Mouse (Mus musculus): Measurements from ENCODE around the gene Tspan5.

Gene Tspan5

DNA sequence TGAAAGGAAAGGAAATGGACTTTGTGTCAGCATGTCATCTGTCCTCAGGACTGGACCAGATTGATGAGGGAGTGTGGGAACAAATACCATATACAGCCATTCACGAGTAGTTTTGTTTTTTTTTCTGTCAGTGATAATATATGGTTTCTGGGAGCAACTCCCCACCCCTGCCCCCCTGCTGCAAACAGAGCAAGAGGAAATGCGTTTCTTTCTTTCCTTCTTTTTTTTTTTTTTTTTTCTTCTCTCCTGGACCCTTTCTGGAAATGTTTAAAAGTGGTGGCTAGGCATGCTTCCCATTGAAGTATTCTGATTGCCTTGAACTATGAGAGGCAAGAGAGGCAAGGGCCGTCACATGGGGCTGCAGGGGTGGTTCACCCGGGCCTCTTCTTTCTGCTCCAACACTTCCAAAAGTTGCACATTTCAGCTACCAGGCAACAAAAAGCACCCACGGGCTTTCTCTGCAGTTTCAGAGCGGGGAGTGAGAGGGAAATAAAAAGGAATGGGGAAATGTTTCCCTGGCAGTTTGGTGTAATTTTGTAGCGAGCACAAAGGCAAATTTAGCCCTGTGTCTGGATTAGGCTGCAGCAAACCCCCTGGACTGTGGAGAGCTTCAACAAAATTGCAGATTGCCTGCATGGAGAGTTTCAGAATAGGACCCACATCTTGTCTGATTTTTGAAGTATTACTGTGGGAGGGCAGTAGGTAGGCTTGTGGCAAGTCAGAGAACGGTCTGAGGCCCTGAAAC is 2.2 kb downstream of the Tspan5 start:
- no peak for DNase-seq (ENCODE audit: low read depth, low spot score)

DNA sequence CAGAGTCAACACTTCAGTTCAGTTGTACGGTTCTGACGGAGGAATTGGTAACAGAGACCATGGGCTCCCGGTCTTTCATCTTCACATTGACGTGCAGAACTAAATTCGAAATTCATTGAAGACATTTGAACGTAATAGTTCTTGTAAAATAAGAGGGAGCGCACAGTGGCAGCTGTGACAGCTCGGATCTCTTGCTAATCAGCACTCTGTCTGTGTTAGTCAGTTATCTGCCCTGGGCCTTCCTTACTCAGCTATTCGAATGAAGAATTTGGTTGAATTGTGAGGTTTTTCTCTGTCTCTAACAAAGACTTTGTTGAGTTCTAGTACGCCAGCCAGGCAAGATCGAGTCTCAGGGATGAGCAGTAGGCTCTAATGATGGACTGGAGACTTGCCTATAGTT is 3.1 kb downstream of the Tspan5 start:
- DNase-seq (ENCODE audit: low read depth, low spot score) = no peak

GRCm38 (mm10) chr3:138745596-138745995 is 3.6 kb downstream of the Tspan5 start:
- no peak for DNase-seq (ENCODE audit: low read depth, low spot score)

DNA sequence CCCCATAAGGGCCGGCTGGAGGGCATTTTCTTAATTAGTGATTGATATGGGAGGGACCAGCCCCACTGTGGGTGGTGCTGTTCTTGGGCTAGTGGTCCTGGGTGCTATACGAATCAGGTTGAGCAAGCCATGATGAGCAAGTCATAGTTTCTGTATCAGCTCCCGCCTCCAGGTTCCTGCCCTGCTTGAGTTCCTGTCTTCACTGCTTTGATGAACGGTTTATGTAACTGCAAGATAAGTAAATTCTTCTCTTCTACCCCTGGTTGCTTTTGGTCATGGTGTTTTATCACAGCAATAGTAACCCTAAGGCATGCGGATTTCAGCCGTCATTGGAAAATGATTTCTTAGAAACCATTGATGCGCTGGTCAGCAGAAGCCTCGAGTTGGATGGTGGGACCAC is 4.6 kb downstream of the Tspan5 start:
- DNase-seq (ENCODE audit: low read depth, low spot score) = no peak

DNA sequence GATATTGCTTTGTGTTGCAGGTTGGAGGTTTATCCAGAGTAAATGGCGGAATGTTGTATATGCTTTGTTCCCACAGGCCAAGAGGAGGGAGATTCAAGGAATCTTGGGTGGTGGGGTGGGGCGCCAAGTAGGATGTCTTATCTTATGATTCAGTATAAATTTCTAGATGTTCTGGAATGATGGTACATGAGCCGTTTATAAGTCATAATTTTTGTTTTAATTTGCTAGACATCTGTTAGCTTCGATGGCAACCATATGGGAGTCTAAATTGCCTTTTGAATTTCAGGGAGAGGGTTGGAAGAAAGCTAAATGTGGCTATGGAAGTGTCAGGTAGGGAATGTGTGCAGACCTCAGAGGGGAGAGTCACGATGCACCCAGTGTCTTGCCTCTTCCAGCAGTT is 5.0 kb downstream of the Tspan5 start:
- DNase-seq (ENCODE audit: low read depth, low spot score) = no peak

DNA sequence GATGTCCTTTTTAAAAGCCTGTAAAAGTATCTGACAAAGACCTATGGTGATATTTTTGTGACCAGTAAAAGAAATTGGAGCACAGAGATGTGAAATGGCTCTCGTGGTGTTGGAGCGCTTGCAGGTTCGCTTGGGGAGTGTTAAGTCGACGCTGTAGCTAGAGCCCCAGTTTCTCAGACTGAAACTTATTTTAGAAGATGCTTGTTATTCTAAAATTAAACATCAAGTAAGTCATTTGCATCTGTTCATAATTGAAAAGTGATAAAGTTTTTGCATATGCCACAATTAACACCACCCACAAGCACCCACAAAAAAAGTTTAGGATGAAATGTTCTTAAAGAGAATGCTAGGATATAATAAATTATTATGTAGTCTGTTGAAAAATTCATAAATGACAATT is 6.0 kb downstream of the Tspan5 start:
- DNase-seq (ENCODE audit: low read depth, low spot score) = no peak

DNA sequence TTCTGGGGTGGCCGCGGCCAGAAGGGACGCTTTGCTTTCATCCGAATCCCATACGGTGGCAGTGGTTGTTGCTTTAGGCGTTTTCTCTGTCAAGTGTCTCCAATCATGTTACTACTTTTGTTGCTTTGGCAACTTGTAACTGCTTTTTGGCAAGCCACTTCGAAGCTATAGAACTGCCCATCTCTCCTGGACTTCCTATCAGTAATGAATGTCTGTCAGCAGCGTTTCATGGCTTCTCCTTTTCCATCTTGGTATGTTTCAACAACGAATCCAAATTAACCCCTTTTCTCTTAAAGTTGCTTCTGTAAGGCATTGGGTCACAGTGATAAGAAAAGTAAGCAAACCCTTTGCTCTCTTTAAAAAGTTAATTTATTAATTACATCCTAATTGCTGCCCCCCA is 7.7 kb downstream of the Tspan5 start:
- DNase-seq (ENCODE audit: low read depth, low spot score) = no peak

GRCm38 (mm10) chr3:138751328-138751727 is 9.3 kb downstream of the Tspan5 start:
- DNase-seq (ENCODE audit: low read depth, low spot score) = no peak

GRCm38 (mm10) chr3:138752056-138752455 is 10.1 kb downstream of the Tspan5 start:
- no peak for DNase-seq (ENCODE audit: low read depth, low spot score)

DNA sequence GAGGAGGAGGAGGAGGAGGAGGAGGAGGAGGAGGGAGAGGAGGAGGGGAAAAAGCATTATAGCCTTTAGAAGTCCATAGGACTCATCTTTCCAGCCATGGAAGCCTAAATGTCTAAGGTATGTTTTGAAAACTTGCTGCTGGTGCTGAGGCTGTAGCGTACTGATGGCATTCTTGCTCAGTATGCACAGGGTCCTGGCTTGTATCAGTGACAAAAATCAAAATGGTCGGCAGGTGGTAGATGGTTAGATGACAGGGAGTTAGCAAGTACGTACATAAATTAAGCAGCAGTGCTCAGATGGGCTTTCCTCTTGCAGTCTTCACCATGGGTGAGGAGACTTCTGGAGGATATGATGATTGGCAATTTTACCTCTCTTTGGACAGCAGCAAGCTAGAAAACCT is 10.8 kb downstream of the Tspan5 start:
- DNase-seq (ENCODE audit: low read depth, low spot score) = no peak

- no peak for DNase-seq (ENCODE audit: low read depth, low spot score)
Measured at GRCm38 (mm10) chr3:138753182-138753885, 11.3 kb downstream of the Tspan5 start.

DNA sequence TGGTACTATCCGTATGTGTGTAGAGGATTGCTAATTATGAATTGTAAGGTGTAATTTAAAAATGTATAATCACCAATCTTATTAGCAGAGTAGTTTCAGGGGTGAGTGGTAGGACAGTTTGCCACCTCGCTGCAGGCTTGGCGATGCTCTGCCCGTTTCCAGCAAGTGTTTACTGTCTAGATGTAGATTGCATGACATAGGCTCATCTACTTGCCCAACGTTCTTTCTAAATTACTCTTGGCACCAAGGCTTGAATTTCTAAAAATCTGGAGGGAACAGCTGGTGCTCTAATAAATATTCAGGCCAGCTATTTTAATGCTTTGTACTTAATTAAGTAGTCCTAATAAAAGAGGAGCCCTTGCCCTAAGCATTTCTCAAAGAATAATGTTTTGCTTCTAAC is 12.3 kb downstream of the Tspan5 start:
- no peak for DNase-seq (ENCODE audit: low read depth, low spot score)

GRCm38 (mm10) chr3:138757283-138757682 is 15.3 kb downstream of the Tspan5 start:
- DNase-seq (ENCODE audit: low read depth, low spot score) = no peak

- DNase-seq (ENCODE audit: low read depth, low spot score) = no peak
Measured at GRCm38 (mm10) chr3:138759968-138760684, 18.1 kb downstream of the Tspan5 start.

- no peak for DNase-seq (ENCODE audit: low read depth, low spot score)
Measured at GRCm38 (mm10) chr3:138760685-138761119, 18.7 kb downstream of the Tspan5 start.

DNA sequence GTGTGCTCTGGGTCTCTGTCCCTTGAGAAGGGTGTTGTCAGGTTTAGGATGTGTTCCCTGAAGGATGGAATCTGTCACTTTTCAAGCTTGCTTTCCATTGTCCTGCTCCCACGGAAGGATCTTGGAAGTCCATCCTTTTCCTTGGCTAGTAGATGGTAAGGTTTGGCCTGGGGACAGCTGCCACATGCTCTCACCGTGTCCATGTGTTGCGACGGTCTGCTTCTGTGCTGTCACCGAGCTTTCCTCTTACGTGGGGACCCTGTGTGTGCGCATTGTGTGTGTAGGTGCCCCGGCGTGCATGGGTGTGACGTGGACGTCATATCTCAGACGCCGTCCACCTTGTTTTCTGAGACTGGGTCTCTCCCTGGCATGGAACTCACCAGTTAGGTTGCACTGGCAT is 19.5 kb downstream of the Tspan5 start:
- DNase-seq (ENCODE audit: low read depth, low spot score) = no peak

DNA sequence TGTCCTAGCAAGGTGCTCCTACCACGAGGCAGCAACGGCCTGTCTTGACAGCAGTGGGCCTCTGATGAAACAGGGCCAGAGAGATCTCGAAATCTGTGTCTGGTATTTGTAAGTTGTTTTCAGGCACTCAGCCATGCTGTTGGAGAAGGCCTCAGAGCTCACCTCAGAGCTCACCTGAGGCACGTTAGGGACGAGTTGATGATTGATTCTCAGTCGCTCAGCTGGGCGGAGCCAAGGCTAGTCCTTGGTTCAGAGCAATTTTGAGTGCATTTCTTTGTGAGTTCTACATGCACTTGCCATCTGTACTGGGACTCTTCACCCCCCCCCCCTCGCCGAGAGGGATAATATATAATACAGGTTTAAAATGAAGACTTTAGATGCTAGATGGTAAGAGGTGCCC is 21.9 kb downstream of the Tspan5 start:
- DNase-seq (ENCODE audit: low read depth, low spot score) = no peak

GRCm38 (mm10) chr3:138764782-138765181 is 22.8 kb downstream of the Tspan5 start:
- no peak for DNase-seq (ENCODE audit: low read depth, low spot score)

DNA sequence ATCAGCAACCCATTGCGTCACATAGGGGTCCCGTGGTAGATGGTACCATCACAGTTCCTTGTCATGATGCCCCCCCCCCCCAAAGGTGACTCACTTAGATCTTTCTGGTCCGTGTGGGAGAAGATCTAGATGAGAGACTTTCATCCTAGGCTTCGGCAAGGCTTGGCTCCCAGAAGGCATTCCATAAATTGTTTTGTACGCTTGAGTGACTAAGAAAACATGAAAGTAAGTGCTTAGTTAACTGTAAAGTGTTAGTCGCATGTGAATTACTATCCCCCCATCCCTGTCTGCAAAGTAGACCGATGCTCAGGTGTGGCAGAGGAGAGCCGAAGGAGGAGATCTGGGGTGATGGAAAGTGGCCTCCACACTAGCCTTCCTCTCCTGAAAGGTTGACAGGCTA is 25.0 kb downstream of the Tspan5 start:
- no peak for DNase-seq (ENCODE audit: low read depth, low spot score)

DNA sequence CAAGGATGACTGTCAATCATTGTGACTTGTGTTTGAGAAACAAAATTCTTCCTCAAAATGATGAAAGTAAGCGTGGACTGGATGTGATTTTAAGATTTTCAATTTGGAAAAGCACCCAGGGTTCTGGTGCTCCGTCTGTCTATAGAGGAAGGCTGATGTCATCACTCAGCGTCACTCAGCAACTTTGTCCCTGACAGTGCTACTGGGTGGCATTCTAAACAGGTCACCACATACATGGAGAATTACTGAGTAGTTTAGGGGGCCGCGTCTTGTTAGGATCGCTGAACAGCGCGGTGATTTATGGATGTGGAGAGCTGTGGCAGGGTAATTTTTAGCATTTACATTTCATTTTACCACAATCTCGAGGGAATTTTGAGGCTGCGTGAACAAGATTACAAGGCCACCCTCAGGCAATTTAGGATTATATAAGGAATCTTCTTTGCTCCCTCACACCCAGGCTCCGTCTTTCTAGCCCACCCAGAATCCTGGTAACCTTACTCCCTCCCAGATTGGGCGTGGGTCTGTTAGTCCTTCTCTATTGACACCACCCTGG is 26.6 kb downstream of the Tspan5 start:
- DNase-seq (ENCODE audit: low read depth, low spot score) = no peak

DNA sequence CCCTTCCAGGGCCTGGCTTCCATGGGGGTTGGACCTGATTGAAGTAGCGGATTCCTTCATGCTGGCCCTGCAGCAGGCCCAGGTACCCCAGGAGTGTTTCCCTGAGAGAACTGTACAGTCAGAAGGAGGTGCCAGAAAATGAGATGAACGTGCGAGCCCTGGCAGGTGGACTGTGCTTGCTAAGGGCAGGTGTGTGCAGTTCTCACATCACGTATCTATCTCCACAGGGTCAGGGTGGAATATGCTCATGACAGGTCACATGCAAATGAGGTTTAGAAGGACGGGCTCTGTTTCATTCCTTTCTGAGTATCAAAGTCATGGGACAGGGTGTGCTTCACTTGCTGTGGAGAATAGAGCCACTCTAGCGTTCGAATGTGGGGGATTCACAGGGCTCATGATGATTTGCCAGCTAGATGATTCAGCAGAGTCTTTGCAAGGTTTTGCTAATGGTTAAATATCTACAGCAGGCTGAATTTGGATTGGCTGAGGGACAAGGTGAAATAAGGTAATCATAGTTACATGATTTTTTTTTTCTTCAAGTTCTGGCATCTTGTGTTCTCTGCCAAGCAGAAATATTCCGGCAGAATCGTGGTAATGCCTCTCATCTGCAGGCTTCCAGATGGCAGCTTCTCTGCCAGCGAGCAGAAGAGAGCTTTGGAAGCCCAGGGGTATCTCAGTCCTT is 28.8 kb downstream of the Tspan5 start:
- no peak for DNase-seq (ENCODE audit: low read depth, low spot score)
